Mouse (Mus musculus) adrenal gland, adult 8-10 months (tissue): ENCODE results near the gene Igf2r. TPM values are rescaled to one million over a fixed set of nuclear protein-coding genes. Genes with fewer than 3 reads are reported as not detected.

Experiments
- DNase-seq: peaks from one replicate; pipeline ENCODE4 v3.0.0; 2022
- total RNA-seq, 4 experiments: library from RNA; stranded (reverse); gene quantifications; 2 replicates each; pipeline ENCODE4 v1.2.4; 2022

The Igf2r gene
- total RNA-seq, result 10 to 100 TPM; 75.7 to 93.3 (median 83.9) TPM

GRCm38 (mm10) chr17:12769380-12769921 is at the start of gene Igf2r:
Gene Igf2r (minus strand): TSS chr17:12769664.
- peak; percentile 71 for DNase-seq

GRCm38 (mm10) chr17:12815885-12816284 is 46.4 kb upstream of the Igf2r start:
- no peak for DNase-seq

- DNase-seq, result no peak
Observed at GRCm38 (mm10) chr17:12814502-12814901, 45.0 kb upstream of the Igf2r start.

- no peak for DNase-seq
Observed at GRCm38 (mm10) chr17:12810973-12811303, 41.5 kb upstream of the Igf2r start.

GRCm38 (mm10) chr17:12810103-12810972 is 40.9 kb upstream of the Igf2r start:
- peak; percentile 60 for DNase-seq

GRCm38 (mm10) chr17:12808851-12809250 is 39.4 kb upstream of the Igf2r start:
- no peak for DNase-seq

- DNase-seq, result peak; percentile 56
Observed at GRCm38 (mm10) chr17:12804584-12805445, 35.4 kb upstream of the Igf2r start.

- no peak for DNase-seq
Observed at GRCm38 (mm10) chr17:12801861-12802540, 32.5 kb upstream of the Igf2r start.

- DNase-seq, result peak; percentile 33
Observed at GRCm38 (mm10) chr17:12799368-12800275, 30.2 kb upstream of the Igf2r start.

- no peak for DNase-seq
Observed at GRCm38 (mm10) chr17:12798571-12798970, 29.1 kb upstream of the Igf2r start.

- DNase-seq, result no peak
Observed at GRCm38 (mm10) chr17:12797427-12798029, 28.1 kb upstream of the Igf2r start.

GRCm38 (mm10) chr17:12796633-12797032 is 27.2 kb upstream of the Igf2r start:
- DNase-seq, result no peak

GRCm38 (mm10) chr17:12793660-12794406 is 24.4 kb upstream of the Igf2r start:
- DNase-seq, result peak; percentile 41

- DNase-seq, result no peak
Observed at GRCm38 (mm10) chr17:12792422-12793206, 23.1 kb upstream of the Igf2r start.

GRCm38 (mm10) chr17:12791420-12791819 is 22.0 kb upstream of the Igf2r start:
- DNase-seq, result no peak

GRCm38 (mm10) chr17:12791079-12791406 is 21.6 kb upstream of the Igf2r start:
- no peak for DNase-seq

GRCm38 (mm10) chr17:12790353-12791078 is 21.1 kb upstream of the Igf2r start:
- no peak for DNase-seq
